Mouse (Mus musculus): Measurements from ENCODE around the gene Akap8.

DNA sequence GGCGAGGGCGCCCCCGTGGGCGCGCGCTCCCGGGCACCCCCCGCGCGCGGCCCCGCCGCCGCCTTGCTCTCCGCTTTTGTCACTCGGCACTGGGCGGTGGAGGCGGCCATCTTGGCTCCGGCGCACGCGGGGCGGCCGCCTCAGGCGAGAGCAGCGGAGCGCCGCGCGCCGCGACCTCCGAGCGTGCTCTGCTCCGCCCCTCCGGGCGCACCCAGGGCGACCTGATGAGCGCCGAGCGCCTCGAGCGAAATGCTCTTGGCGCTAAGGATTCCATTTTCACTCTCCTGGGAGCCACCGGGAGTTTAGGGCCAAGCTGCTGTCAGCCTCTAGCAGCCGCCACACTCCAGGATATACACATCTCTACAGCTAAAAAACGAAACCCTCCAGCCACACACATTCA is 43.3 kb upstream of the Akap8 start:
- no peak for TF ChIP-seq CTCF (IDR thresholded peaks at IDR 0.05; ENCODE audit: low read depth)
- TF ChIP-seq EP300 (IDR thresholded peaks at IDR 0.05; ENCODE audit: low read depth), result no peak

Data from liver, embryonic 14.5 days (tissue).